Mouse (Mus musculus) liver, adult 10 weeks (tissue): Measurements from ENCODE around the gene Psmd1. TPM values are rescaled to one million over a fixed set of nuclear protein-coding genes. Genes with fewer than 3 reads are reported as not detected.

Source experiments
- polyA plus RNA-seq: library from polyadenylated mRNA; stranded (reverse); fragments of 350-450 nt; fragmentation: Illumina TruSeq; extraction: RNeasy Lipid Tissue Mini Kit (QIAGEN cat#74804); gene quantifications from one replicate; pipeline ENCODE4 v1.2.3, GENCODE M21; 2014; ENCODE audit warnings: low read depth, low replicate concordance

Psmd1 gene
- 120 TPM for polyA plus RNA-seq

DNA sequence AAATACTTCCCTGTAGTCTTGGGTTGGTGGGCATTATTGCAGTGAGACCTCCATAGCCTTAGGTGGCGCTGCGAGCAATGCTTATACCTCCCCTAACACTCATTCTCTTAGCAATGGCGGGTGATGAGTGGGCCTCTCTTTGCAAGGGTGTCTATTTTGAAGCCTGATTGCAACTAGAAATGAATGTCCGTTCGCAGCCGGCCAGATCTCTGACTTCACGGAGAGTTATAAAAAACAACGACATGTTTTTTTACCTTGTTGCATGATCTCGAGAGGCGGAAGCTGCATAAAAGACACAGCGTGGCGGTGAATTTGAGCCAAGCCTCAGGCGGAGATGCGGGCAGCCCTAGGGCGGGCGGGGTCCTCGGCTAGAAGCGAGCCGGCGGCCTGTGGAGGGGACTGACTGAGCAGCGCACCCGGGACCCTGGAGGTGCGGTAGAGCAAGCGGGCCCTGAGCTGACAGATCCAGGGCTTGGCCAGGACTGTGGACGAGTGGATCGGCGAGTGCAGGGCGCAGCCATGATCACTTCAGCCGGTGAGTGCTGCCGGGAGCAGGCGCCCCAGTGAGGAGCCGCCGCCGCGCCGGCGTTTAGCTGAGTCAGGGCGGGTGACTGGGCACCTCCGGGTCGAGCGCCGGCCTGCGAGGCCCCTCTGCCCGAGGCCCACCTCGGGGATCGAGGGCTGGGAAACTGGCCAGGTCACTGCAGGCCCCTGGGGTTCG lies at the start of gene Psmd1:
Gene Psmd1, plus strand, starts transcription at position 117 of the 721 bp plus-strand sequence.

DNA sequence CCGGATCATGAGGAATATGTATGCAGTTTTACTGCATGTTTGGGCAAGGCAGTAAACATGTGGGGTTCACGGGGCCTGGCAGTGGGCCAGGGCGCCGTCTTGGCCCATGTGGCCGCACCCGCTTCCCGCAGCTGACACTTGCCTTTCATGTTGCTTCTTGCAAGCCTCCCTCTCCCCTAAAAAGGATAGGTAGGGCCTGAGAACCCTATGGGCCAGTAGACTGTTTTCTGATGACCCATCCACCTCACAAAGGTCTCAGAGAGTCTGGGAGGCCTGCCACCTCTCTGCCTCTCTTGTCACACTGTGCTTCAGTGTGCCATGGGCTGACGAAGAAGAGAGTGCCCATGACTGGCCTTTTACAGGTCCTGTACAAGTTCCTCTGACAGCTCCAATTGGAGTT lies 47.7 kb upstream of the Psmd1 start, which contains the start of gene Spata3:
Gene Spata3, plus strand, starts transcription at position 301 of the 400 bp plus-strand sequence.

DNA sequence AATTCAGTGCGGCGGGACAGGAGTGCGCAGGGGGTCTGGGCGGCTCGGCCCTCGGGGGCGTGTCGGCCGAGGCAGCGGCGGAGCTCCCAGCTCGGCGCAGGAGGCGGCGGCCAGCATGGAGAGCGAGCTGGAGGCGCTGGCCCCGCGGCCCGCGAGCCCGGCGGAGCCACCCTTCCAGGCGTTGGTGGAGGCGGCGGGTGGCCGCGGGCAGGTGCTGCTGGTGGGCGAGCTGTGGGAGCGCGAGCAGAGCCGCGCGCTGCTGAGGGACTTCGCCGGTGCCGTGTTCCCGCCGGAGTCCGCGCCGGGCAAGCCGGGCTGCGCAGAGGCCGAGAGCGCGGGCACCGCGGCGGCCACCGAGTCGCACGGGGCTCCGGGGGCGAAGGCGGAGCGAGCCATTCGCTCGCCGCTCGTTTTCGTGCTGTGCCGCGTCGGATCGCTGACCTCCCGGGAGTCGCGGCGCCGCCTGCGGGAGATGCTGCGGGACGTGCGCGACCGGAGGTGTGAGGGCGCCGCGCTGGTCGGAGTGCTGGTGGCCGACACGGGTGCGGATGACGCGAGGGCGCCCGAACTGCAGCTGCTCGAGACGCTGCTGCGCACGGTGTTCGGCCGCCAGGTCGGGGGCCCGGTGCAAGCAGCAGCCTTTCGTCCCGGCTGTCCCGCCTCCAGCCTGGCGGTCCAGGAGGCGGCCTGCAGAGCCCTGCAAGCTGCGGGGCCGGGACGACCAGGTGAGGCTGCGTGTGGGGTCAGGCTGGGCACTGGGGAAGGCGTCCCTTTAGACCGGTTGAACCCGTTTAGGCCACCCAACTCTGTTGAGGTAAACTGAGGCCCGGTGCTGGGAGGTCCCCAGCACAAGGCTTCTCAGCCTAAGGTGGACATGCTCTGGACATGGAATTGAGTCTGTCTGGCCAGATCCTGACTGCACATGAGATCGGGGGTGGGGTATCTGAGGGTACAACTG lies 18.1 kb upstream of the Psmd1 start, which contains the start of gene 2810459M11Rik:
Gene 2810459M11Rik, plus strand, starts transcription at position 16 of the 958 bp plus-strand sequence.

DNA sequence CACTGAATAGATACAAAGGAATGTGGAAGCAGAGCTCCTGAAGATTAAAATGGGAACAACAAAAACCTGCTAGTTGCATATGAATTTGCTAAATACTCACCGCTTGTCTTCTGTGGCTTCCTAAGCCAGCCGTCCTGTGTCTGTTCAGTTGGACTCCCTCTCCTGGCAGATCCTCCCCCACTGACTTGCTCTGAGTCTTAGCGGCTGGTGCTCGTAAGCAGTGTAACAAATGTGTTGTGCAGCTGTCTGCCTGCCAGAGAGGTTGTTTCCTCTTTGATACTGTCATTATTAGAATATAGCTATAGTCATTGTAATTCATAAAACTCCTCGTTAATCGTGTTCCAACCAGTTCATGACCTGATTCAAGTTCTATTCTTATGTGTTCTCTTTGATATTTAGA lies 47.6 kb downstream of the Psmd1 start, which contains the start of gene Htr2b:
Gene Htr2b, minus strand, starts transcription at position 192 of the 400 bp plus-strand sequence.

DNA sequence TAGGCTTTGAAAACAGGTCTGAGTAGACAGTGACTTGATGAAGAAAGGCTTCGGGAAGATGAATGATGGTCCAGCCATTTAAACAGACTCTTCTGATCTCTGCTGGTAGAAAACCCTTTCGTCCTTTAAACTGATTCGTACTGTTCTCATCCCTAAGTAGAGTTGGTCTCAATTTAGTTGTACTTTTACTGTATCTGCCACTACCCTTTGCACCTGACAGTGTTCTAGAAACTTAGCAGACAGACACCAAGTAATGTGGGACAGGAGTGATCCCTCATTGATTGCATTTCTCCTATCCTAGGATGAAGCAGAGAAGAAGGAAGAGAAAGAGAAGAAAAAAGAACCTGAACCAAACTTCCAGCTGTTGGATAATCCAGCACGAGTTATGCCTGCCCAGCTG lies 69.2 kb downstream of the Psmd1 start, which contains the start of gene Gm21972:
Gene Gm21972, plus strand, starts transcription at position 301 of the 400 bp plus-strand sequence.

DNA sequence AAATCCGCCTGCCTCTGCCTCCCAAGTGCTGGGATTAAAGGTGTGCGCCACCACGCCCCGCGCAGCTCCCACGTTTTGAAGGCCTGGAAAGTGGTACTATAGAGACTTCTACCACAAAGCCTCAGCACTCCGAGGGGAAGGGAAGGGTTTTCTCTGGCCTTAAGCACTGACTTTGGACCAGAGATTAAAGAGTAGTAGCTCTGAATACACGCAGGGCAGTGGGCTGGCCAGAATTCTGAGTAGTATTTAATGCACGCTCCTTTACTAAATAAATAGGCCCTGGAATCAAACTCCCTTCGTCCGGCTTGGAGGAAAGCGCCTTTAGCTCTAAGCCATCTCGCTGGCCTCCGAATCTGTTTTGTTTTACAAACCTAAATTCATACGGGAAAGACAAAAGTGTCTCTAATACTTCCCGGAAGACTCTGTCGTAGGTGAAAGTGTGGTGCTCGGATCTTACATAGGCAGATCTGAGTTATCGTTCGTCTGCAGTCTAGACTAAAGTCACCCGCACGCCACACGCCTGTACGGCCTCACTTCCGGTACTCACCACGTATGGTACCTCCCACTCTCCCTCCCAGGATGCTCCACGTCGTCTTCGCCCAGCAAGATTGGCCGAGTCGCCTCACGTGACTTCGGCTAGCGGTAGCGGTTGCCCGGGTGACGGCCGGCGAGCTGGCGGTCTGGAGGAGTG lies 90.1 kb downstream of the Psmd1 start, which contains the start of gene Armc9:
Gene Armc9, plus strand, starts transcription at position 648 of the 691 bp plus-strand sequence.

Other genes with a start within 250 kb of the Psmd1 start
- 2.6 TPM for gene Itm2c, start 170.1 kb upstream of the Psmd1 start, polyA plus RNA-seq
- gene 4933407L21Rik, start 135.9 kb upstream of the Psmd1 start, polyA plus RNA-seq = not detected
- not detected for gene Gpr55, start 103.4 kb upstream of the Psmd1 start, polyA plus RNA-seq
- gene Spata3, start 47.6 kb upstream of the Psmd1 start, polyA plus RNA-seq = not detected
- gene 2810459M11Rik, start 18.5 kb upstream of the Psmd1 start, polyA plus RNA-seq = 43.7 TPM
- gene Htr2b, start 47.6 kb downstream of the Psmd1 start, polyA plus RNA-seq = not detected
- gene Gm21972, start 69.2 kb downstream of the Psmd1 start, polyA plus RNA-seq = not detected
- gene Armc9, start 90.4 kb downstream of the Psmd1 start, polyA plus RNA-seq = 3.4 TPM
- not detected for gene B3gnt7, start 238.4 kb downstream of the Psmd1 start, polyA plus RNA-seq